Mouse (Mus musculus): ENCODE measurements around the gene 1700001C19Rik. TPM values are rescaled to one million over a fixed set of nuclear protein-coding genes. Genes with fewer than 3 reads are reported as not detected.

The 1700001C19Rik gene
- polyA plus RNA-seq, 1 experiment, result 0.25 TPM

- Histone ChIP-seq H3K4me3 (replicated peaks; ENCODE audit: insufficient read depth, low read depth, low read length) (no peak overlapping the region), H3K27me3 (ENCODE audit: control insufficient read depth, insufficient read depth, low read length) (no peaks in the 10 kb centered on the region), H3K4me1 (ENCODE audit: control insufficient read depth, insufficient read depth, low read length) (peaks cover 18% of the 10 kb centered on the region), H3K27ac (ENCODE audit: insufficient read depth, low read length) (no peak overlapping the region)
- TF ChIP-seq POLR2A (IDR thresholded peaks at IDR 0.05; ENCODE audit: borderline replicate concordance, insufficient read depth, low read length), result no peak
- TF ChIP-seq CTCF (IDR thresholded peaks at IDR 0.05; ENCODE audit: borderline replicate concordance, insufficient read depth, low read depth, low read length), result no peak
- DNase-seq, result no peak
- 88% methylated on average over 4 of the region's 4 CpGs for WGBS
Measured at GRCm38 (mm10) chr17:47474250-47474649, 37.1 kb upstream of the 1700001C19Rik start.

- H3K4me3 ChIP-seq (replicated peaks; ENCODE audit: insufficient read depth, low read depth, low read length), result no peak overlapping the region
- H3K27me3 ChIP-seq (ENCODE audit: control insufficient read depth, insufficient read depth, low read length), result no peaks in the 10 kb centered on the region
- H3K4me1 ChIP-seq (ENCODE audit: control insufficient read depth, insufficient read depth, low read length), result peaks cover 26% of the 10 kb centered on the region
- WGBS, result 17% methylated on average over 8 of the region's 8 CpGs
- DNase-seq, result peak in 1 of 2 experiments; percentile 42
- peak; percentile 80 for TF ChIP-seq CTCF (IDR thresholded peaks at IDR 0.05; ENCODE audit: borderline replicate concordance, insufficient read depth, low read depth, low read length)
- TF ChIP-seq POLR2A (IDR thresholded peaks at IDR 0.05; ENCODE audit: borderline replicate concordance, insufficient read depth, low read length), result no peak
- H3K27ac ChIP-seq (ENCODE audit: insufficient read depth, low read length), result no peak overlapping the region
Measured at GRCm38 (mm10) chr17:47473434-47473974, 36.3 kb upstream of the 1700001C19Rik start.

DNA sequence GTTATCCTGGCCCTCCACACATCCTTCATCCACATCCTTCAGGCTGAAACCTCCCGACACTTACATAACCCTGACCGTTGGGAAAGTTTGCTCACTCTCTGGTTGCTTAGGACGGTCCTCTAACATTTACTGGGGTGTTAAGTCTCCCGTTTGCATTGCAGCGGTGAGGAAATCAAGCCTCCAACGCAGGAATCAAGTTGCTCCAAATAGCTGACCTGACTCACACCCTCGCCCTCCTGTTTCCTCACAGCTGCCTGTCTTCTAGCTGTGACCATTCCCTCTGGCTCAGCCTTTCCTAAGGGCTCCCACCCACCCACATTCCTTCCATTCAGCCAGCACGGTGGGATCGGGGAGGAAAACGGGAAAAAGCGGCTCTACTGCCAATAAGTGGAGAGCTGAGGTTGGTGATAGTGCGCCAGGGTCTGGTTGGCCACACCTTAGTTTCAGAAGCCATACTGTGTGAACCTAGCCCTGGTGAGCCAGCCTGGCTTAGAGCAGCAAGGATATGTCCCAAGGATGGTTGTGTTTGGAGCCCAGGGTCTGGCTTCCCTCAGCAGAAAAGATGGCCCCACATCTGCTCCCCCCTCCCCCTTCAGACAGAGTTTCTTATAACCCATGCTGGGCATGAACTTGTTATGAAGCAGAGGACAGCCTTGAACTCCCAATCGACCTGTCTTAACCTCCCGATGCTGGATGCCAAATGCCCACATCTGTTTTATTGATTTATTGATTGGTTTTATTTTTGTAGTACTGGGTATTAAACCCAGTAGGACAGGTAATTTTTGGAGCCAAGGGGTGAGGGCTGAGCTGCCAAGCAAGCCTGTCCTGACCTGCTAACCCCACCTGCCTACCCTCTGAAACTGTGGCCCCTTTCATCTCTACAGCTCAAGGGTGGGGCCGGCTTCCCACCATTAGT, 35.5 kb upstream of the 1700001C19Rik start:
- 75% methylated on average over 15 of the region's 15 CpGs for WGBS
- Histone ChIP-seq H3K27me3 (ENCODE audit: control insufficient read depth, insufficient read depth, low read length) (no peaks in the 10 kb centered on the region), H3K4me1 (ENCODE audit: control insufficient read depth, insufficient read depth, low read length) (peaks cover 26% of the 10 kb centered on the region), H3K4me3 (replicated peaks; ENCODE audit: insufficient read depth, low read depth, low read length) (no peak overlapping the region), H3K27ac (ENCODE audit: insufficient read depth, low read length) (no peak overlapping the region)
- DNase-seq, result no peak
- TF ChIP-seq CTCF (IDR thresholded peaks at IDR 0.05; ENCODE audit: borderline replicate concordance, insufficient read depth, low read depth, low read length) (no peak), POLR2A (IDR thresholded peaks at IDR 0.05; ENCODE audit: borderline replicate concordance, insufficient read depth, low read length) (no peak)

GRCm38 (mm10) chr17:47470686-47471085, 33.5 kb upstream of the 1700001C19Rik start:
- no peak overlapping the region for H3K4me3 ChIP-seq (replicated peaks; ENCODE audit: insufficient read depth, low read depth, low read length)
- H3K4me1 ChIP-seq (ENCODE audit: control insufficient read depth, insufficient read depth, low read length), result peaks cover 26% of the 10 kb centered on the region
- H3K27me3 ChIP-seq (ENCODE audit: control insufficient read depth, insufficient read depth, low read length), result no peaks in the 10 kb centered on the region
- 11% methylated on average over 5 of the region's 5 CpGs for WGBS
- TF ChIP-seq POLR2A (IDR thresholded peaks at IDR 0.05; ENCODE audit: borderline replicate concordance, insufficient read depth, low read length) (no peak), CTCF (IDR thresholded peaks at IDR 0.05; ENCODE audit: borderline replicate concordance, insufficient read depth, low read depth, low read length) (no peak)
- peak; percentile 74 to 83 for DNase-seq
- H3K27ac ChIP-seq (ENCODE audit: insufficient read depth, low read length), result peak overlapping the region; percentile 34; the same call in 1 of the 2 replicates

GRCm38 (mm10) chr17:47470121-47470520, 32.9 kb upstream of the 1700001C19Rik start:
- H3K4me3 ChIP-seq (replicated peaks; ENCODE audit: insufficient read depth, low read depth, low read length), result no peak overlapping the region
- peak; percentile 71 to 78 for DNase-seq
- H3K27me3 ChIP-seq (ENCODE audit: control insufficient read depth, insufficient read depth, low read length), result no peaks in the 10 kb centered on the region
- no peak overlapping the region for H3K27ac ChIP-seq (ENCODE audit: insufficient read depth, low read length)
- TF ChIP-seq POLR2A (IDR thresholded peaks at IDR 0.05; ENCODE audit: borderline replicate concordance, insufficient read depth, low read length) (no peak), CTCF (IDR thresholded peaks at IDR 0.05; ENCODE audit: borderline replicate concordance, insufficient read depth, low read depth, low read length) (no peak)
- H3K4me1 ChIP-seq (ENCODE audit: control insufficient read depth, insufficient read depth, low read length), result peaks cover 26% of the 10 kb centered on the region
- 10% methylated on average over 4 of the region's 4 CpGs for WGBS

- no peak for TF ChIP-seq POLR2A (IDR thresholded peaks at IDR 0.05; ENCODE audit: borderline replicate concordance, insufficient read depth, low read length)
- no peak for TF ChIP-seq CTCF (IDR thresholded peaks at IDR 0.05; ENCODE audit: borderline replicate concordance, insufficient read depth, low read depth, low read length)
- Histone ChIP-seq H3K4me3 (replicated peaks; ENCODE audit: insufficient read depth, low read depth, low read length) (no peak overlapping the region), H3K27me3 (ENCODE audit: control insufficient read depth, insufficient read depth, low read length) (no peaks in the 10 kb centered on the region), H3K4me1 (ENCODE audit: control insufficient read depth, insufficient read depth, low read length) (peaks cover 26% of the 10 kb centered on the region), H3K27ac (ENCODE audit: insufficient read depth, low read length) (no peak overlapping the region; the same call in 1 of the 2 replicates)
- DNase-seq, result no peak
- WGBS, result 72% methylated on average over 4 of the region's 4 CpGs
Measured at GRCm38 (mm10) chr17:47469642-47470041, 32.5 kb upstream of the 1700001C19Rik start.

GRCm38 (mm10) chr17:47468466-47468865, 31.3 kb upstream of the 1700001C19Rik start:
- no peaks in the 10 kb centered on the region for H3K27me3 ChIP-seq (ENCODE audit: control insufficient read depth, insufficient read depth, low read length)
- WGBS, result 23% methylated on average over 34 of the region's 34 CpGs
- H3K27ac ChIP-seq (ENCODE audit: insufficient read depth, low read length), result no peak overlapping the region
- no peak overlapping the region for H3K4me3 ChIP-seq (replicated peaks; ENCODE audit: insufficient read depth, low read depth, low read length)
- no peak for DNase-seq
- TF ChIP-seq POLR2A (IDR thresholded peaks at IDR 0.05; ENCODE audit: borderline replicate concordance, insufficient read depth, low read length), result no peak
- TF ChIP-seq CTCF (IDR thresholded peaks at IDR 0.05; ENCODE audit: borderline replicate concordance, insufficient read depth, low read depth, low read length), result no peak
- peaks cover 26% of the 10 kb centered on the region for H3K4me1 ChIP-seq (ENCODE audit: control insufficient read depth, insufficient read depth, low read length)
